Mouse (Mus musculus): ENCODE measurements at regions not wholly inside any gene's neighbourhood (a gene's known extent, or its start where the extent isn't known, plus 50 kb on each side); places are given as distances from the start of the nearest gene placed in this dataset.

DNA sequence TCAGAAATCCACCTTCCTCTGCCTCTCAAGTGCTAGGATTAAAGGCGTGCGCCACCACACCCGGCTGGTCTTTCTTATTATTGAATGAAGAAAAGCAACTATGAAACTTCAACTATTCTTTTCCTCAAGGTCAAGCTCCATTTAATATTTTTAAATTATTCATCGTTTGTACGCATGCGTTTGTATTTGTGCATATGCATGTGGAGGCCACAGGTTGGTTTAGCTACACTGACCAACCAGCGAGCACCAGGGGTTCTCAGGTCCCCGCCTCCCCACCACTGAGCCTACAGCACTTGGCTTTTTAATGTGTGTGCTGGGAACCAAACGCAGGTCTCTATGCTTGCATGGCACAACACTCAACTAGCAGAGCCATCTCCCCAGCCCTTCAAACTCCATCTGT lies 51.0 kb upstream of the Tmem252 start:
- no peak for DNase-seq (ENCODE audit: low spot score)

DNA sequence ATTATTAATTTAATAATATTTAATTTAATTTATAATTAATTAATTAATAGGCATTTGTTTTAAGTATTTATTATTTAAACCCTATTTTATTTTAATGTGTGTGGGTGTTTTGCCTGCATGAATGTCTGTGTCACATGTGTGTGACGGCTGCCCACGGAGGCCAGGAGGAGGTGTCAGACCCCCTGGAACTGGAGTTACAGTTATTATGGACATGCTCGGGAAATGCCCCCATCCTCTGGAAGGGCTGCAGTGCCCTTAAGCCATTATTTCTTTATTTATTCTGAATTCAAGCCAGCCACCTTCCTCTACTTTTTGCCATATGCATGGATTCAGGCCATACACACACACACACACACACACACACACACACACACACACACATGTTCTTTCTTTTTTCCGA lies 51.5 kb upstream of the Tmem252 start:
- no peak for DNase-seq (ENCODE audit: low spot score)

DNA sequence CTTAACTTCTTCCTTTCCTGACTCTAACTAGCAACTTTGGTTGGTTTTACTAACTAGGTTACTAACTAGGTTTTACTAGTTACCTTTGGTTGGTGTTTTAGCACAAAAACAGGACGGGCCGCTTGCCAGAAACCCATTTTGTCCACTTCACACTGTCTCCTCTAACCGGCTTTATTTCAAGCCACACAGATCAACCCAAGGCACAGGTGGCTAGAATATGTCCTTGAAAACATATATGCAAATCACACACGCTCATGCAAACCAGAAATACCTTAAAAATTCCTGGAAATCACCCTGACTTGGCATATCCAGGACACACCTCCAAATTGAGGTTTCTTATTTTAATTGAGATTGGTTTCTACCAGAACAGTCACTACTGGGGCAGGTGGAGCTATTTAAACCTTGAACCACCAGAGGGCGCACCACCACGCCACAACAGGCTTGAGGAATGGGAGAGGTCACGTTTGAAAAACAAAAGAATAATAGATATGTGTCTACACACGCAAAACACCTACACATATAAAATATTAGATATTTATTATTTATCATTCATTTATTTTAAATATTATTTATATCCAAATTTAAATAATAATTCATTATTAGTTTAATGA lies 52.1 kb upstream of the Tmem252 start:
- DNase-seq (ENCODE audit: low spot score), result peak; percentile 72

DNA sequence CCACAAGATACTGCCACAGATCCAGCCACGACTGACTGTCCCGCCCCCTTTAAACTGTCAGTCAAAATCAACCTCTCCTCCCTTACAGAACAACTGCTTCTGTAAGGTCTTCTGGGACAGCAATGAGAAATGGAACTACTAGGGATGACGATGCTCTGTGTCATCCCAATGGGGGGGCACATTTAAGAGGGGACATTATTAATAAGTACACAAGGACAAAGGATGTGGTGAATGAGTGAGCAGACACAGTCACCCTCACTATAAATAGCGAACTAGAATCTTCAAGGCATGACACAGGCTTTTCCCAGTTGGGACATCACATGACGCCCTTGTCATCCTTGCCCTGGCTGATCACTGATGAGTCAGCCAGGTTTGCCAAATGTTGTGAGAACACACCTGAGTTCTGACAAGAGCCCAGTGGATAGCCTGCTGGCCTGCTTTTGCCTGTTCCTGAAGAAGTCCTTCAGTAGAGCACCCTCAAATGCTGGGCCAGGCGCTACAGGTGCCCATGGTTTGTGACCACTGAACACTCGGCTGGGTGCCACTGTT lies 58.0 kb upstream of the Tmem252 start:
- no peak for DNase-seq (ENCODE audit: low spot score)

DNA sequence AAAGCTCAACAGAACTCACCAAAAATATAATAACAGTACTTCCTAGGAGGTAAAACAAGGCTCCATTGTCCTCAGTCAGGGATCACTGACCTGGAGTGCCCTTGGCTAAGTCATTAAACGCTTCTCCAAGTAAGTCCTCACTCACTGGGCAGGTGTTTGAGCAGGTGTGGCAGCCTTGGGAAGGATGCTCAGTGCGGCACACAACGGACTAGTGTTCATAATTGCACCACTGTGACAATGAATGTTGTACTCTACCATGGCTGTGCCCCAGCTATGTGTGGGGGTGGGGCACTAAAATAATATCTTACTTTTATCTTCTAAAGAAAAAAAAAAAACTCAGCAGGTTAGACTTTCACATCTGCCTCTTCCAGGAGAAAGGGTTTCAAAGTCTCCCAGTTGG lies 52.2 kb upstream of the Pip5k1b start:
- DNase-seq (ENCODE audit: low spot score), result no peak

DNA sequence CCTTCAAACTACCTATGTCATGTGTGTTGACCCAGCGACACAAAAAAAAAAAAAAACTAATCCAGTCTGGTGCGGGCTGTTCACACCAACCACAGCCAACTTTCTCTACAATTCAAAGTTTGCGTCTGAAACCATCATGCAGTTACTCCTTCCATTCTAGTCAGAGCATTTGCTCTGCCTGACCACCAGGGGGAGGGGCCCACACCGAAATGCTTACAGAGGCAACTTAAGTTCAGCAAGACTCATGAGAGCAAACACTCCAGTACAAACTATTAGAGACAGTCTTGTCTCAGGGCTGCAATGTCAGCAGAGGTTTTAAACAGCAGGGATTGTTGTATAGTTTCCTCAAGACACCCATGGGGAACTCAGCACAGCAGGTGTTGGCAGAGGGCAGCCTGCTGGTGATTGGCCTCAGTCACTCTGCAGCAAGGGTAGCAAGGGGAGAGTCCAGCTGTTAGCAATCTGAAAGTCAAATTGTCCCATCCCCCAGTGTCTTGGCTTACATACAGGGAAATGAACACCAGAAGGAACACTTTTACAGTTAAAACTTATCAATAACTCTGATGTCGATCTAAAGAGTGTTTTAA lies 50.8 kb upstream of the Pip5k1b start:
- peak; percentile 6 for DNase-seq (ENCODE audit: low spot score)
